In genomic region chr3:152763139-152763882, GRCm38 (mm10) we compare ENCODE assay signal across 7 mouse cellular contexts. TPM values are rescaled to one million over a fixed set of nuclear protein-coding genes. Genes with fewer than 3 reads are reported as not detected.
DNase-seq lines count a peak whose midpoint lies in the region; ATAC-seq lines count a peak whose summit lies in the region.

No protein-coding gene starts in this region.

- H3K4me2 ChIP-seq in forebrain, embryonic 16.5 days (ENCODE audit: low read length), result peak overlapping the region; percentile 26; the same call in 1 of the 2 replicates
- peak overlapping the region; percentile 69 for H3K4me2 ChIP-seq in liver, embryonic 15.5 days

- no peaks in the 10 kb centered on the region for H3K9me3 ChIP-seq in forebrain, embryonic 16.5 days (ENCODE audit: control insufficient read depth, low read length)
- H3K9me3 ChIP-seq in liver, embryonic 15.5 days (replicated peaks), result no peaks in the 10 kb centered on the region

- no peak overlapping the region for H3K4me3 ChIP-seq in forebrain, embryonic 16.5 days (replicated peaks; ENCODE audit: low read length)
- H3K4me3 ChIP-seq in liver, embryonic 15.5 days (replicated peaks), result peak overlapping the region; percentile 58

- peak; percentile 29 for DNase-seq in ES-CJ7 (ENCODE audit: low read depth, low spot score)
- DNase-seq in adrenal gland, postnatal 10 days, result peak; percentile 73
- DNase-seq in natural killer cell, adult 2 months (ENCODE audit: low spot score in 2 of 2), result peak; percentile 4 to 19
- DNase-seq in thymus, adult 18-20 months, result peak; percentile 20 to 38

- no peaks in the 10 kb centered on the region for H3K27me3 ChIP-seq in forebrain, embryonic 16.5 days (replicated peaks; ENCODE audit: control insufficient read depth, insufficient read depth, low read length)
- no peaks in the 10 kb centered on the region for H3K27me3 ChIP-seq in liver, embryonic 15.5 days

- H3K36me3 ChIP-seq in forebrain, embryonic 16.5 days (ENCODE audit: control insufficient read depth, insufficient read depth), result no peaks in the 10 kb centered on the region
- peaks cover 8% of the 10 kb centered on the region; the same call in 1 of the 2 replicates for H3K36me3 ChIP-seq in liver, embryonic 15.5 days (replicated peaks)

- ATAC-seq in forebrain, embryonic 16.5 days, result no peak; the same call in 1 of the 2 replicates
- ATAC-seq in inflammation-experienced regulatory T-cells, adult 6 months, result peak; percentile 72
- ATAC-seq in liver, embryonic 15.5 days (ENCODE audit: insufficient read depth), result peak; percentile 67

- no peak overlapping the region for H3K27ac ChIP-seq in forebrain, embryonic 16.5 days (ENCODE audit: low read length)
- peak overlapping the region; percentile 35 for H3K27ac ChIP-seq in liver, embryonic 15.5 days (replicated peaks)

- 49% methylated on average over 26 of the region's 26 CpGs for WGBS in forebrain, embryonic 16.5 days
- 19% methylated on average over 26 of the region's 26 CpGs for WGBS in liver, embryonic 15.5 days (ENCODE audit: insufficient replicate concordance)

- peaks cover 13% of the 10 kb centered on the region for H3K4me1 ChIP-seq in forebrain, embryonic 16.5 days (replicated peaks; ENCODE audit: control insufficient read depth, insufficient read depth, low read length)
- peaks cover 63% of the 10 kb centered on the region for H3K4me1 ChIP-seq in liver, embryonic 15.5 days (replicated peaks)

- no peak overlapping the region for H3K9ac ChIP-seq in forebrain, embryonic 16.5 days (replicated peaks; ENCODE audit: low read depth, low read length)
- H3K9ac ChIP-seq in liver, embryonic 15.5 days, result peak overlapping the region; percentile 42

RNA-seq across cellular contexts. Expression of gene Pigk, which starts 49.4 kb away (rescaled TPM):
- total RNA-seq in adrenal gland, postnatal 10 days (2021), result 10 to 100 TPM; 44.6 to 48.7 TPM
- 29.6 and 30.1 TPM in 2 replicates for polyA plus RNA-seq in forebrain, embryonic 16.5 days (2015; fragmentation: Nextera tagmentation; extraction: Ambion mirVana)
- 10 to 100 TPM; 43.0 to 63.4 (median 56.5) TPM for polyA plus RNA-seq in inflammation-experienced regulatory T-cells, adult 6 months (2017; shearing (Covaris generic))
- 20.6 and 23.5 TPM in 2 replicates for polyA plus RNA-seq in liver, embryonic 15.5 days (2015; fragmentation: Nextera tagmentation; extraction: Ambion mirVana)

Comparison
In these comparisons a context has a peak if more than half of its experiments do, and no peak if none do; other contexts are left out.
1. DNase-seq: peak in every context shown above with its lines; median percentile 73 in adrenal gland, postnatal 10 days; 29 in ES-CJ7; 29 in thymus, adult 18-20 months; 12 in natural killer cell, adult 2 months.